Mouse (Mus musculus): Measurements from ENCODE around the gene Nr3c2.

Nr3c2 gene

DNA sequence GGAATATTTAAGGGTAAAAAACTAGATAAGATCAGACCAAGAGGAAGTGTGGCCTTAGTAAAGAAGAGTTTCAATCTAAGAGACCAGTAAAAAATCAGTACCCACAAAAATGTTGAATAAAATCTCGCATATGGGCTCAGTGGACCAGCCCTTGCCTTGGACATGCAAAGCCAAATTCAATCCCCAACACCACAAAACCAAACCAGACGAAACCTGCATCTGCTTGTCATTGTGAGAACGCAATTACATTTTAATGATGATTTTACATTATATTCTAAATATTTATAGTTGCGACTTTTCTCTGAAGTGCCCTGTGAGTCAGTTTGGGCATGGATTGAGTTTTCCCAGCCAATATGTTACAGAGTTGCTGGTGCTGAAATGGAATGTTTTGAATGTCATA is 183.4 kb downstream of the Nr3c2 start:
- DNase-seq = no peak

DNA sequence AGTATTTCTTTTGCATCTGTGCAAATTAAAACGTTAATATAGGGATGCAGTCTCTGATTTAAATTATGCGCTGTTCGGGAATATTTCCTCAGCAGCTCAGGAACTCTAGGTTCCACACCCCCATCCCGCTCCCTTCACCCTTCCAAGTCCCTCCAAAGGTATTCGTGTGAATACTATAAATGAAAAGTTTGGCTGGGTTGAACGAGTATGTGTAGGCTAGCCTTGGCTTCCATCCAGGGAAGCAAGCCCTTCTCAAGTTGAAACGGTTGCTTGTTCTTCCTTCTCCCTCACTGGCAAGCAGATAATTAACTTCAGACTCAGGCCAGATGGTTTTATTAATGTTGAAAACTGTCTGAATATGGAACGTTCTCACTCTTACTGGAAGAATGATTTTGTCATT is 186.8 kb downstream of the Nr3c2 start:
- no peak for DNase-seq

DNA sequence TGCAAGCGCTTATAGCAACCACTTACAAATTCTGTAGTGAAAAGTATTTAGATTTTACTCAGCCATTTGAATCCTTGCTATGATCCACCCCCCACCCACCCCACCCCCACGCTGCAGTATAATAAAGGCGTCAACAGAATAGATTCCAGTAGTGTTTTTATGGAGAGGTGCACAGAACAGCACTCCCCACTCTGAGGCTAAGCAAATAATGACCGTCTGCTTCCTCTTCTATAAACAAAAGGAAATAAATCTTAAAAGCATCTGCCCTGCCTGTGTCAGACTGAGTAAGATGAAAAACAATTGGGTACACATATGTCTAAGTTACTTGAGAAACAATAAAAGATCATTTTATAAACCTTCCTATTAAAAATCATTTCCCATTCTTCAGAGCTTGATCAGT is 197.5 kb downstream of the Nr3c2 start:
- no peak for DNase-seq

DNA sequence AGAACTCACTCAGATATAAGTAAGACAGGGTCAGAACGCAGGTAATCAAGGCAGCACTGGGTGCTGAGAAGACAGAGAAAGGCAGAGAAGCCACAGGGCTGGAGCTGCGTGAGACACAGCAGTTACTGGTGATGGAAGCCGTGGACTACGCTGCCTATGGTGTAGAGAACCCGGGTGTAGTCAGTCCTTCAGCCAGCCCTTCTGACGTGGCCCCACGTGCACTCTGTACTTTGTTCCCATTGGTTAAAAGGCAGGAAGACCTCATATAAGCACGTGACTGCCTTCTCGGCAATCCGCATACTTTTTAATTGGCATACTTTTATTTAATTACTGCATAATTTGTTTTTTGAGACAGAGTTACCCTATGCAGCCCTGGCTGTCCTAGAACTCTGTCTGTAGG is 198.9 kb downstream of the Nr3c2 start:
- no peak for DNase-seq

DNA sequence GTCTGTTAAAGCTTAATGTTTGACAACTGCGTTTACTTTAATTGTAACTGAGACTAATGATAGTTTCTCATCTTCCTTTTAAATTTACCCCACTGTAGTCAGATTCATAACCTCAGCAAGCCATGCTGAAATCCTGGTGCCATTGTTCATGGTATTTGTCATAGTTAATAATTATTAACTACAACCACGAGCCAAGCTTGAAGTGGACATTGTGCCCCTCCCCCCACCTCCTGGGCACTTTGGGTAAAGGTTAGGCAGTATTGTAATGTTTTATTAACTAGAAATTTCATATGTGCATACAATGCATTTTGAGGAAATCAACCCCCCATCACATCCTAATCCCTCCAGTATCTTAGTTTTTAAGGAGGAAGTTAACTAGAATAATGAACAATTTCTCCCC is 201.1 kb downstream of the Nr3c2 start:
- peak; percentile 79 to 83 for DNase-seq

DNA sequence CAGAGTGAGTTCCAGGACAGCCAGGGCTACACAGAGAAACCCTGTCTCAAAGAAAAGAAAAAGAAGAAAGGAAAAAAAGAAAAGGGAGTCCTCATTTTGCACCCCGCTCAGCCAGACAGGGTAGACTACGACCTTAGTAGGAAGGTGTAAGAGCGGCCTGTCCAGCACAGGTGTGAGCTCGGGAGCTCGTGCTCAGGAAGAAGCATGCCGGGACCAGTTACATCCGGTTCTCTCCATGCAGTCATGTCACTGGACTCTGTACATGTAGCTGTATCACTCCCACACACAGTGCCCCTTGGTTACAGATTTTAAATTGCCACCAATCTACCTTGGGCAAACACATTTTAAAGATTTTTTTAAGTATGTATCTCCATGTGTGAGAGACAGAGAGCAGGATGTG is 203.6 kb downstream of the Nr3c2 start:
- peak; percentile 25 to 77 for DNase-seq

DNA sequence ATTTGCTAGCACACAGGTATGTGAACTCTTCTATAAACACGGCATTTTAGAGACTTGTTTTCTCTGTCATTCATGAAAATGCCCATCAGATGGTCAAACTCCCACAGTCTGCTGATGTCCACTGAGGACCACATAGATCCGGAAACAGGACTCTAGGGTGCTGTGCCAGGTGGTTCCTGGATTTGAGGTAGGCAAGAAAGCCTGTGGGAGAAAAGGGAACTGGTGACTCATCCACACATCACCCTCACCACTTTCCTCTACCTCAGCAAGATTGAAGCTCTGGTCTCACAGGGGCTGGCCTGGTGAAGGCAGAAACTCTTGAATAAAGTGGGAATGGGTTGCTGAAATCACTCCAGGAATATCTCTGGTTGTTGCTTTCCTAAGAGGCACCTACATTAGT is 213.5 kb downstream of the Nr3c2 start:
- DNase-seq = no peak

DNA sequence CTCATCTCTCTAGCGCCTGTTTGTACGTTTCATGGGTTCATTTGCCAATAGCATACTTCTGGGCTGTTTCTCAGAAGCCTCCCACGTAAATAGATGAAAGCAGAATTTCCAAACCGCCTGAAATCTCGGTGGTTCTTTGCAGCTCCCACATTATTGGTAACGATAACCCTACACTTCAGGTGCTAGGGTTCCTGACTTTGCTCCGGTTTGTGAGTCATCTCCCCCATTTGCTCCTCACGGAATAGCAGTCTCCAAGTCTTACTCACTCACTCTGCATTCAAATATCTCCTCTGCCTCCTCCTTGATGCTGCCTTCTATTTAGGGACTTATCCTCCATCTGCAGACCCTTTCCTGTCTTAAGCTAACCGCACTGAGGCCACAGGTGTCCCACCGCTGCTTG is 215.5 kb downstream of the Nr3c2 start:
- DNase-seq = no peak

DNA sequence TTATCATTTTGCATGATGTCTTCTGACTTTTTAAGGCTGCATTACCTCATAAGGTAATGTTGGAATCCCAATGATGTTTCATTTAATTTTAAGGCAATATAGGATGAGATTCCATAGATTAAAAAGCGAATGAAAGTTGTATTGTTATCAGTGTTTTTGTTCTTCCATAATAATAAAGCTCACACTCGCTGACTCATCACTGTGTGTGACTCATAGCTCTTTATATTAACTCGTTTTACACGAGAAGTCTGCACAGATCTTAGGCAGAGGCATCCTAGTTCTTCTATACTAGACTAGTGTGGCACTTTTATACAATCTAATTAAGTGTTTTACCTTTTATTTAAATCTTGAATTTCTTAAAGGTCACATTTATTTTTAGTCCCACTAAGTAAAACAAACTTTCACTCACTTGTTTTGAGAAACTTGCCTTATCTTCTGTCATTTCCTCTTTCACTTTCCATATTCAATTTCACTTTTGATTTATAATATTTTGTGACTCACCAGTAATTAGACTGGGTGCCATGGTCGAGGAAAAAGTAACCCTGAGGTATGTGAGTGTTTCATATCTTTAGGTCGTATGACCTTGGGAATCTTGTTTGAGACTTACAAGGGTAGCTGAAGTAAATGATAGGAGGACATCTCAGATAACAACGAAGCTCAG is 217.3 kb downstream of the Nr3c2 start:
- no peak for DNase-seq

DNA sequence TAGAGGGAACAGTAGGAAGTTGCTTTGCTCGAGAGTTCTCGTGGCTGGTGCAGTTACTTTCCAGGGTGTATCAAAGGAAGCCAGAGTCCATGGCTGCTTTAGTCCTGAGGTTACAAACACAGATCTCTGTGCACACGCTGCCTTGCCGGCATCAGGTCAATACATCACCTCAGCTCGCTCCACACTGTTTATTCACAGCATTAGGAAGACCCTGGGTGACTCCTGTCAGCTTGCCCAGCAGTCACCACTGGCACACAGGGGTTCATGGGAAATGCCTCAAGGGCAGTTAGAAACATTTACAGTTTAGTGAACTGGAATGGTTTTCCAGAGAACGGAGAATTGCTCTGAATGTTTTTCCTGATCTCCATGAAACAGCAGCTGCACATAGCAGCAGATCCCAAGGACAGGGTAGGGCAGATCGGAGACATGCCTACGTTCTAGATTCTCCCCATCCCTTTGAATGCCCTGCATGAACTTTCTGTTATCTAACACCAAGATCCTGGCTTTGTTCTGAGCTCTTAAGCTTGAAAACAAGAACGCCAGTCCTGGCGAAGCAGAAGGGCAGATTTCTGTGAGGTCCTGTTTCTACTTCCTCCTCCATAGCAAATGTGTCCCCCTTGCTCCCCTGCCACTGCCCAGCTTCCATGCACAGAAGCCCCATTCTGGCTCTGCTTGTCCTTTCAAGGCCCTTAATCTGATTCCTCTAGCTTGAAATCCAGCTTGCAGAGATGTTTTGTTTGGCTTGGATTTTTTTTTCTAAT is 221.7 kb downstream of the Nr3c2 start:
- DNase-seq = peak; percentile 55 to 76

DNA sequence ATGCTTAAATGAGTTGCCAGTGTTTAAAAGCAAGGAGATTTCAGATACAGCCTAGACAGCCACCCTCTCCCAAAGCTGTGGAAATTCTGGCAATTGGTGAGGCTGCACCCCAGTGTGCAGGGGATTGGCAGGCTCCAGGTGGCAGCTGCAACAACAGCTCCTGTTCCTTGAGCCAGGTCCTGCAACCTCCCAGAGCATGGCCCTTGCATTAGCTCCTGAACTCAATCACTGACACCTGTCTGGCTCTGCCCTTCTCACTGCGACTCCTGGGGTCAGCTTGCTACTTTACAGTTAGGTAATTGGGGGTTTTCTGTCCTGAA is 222.3 kb downstream of the Nr3c2 start:
- DNase-seq = peak in 1 of 2 experiments; percentile 46

DNA sequence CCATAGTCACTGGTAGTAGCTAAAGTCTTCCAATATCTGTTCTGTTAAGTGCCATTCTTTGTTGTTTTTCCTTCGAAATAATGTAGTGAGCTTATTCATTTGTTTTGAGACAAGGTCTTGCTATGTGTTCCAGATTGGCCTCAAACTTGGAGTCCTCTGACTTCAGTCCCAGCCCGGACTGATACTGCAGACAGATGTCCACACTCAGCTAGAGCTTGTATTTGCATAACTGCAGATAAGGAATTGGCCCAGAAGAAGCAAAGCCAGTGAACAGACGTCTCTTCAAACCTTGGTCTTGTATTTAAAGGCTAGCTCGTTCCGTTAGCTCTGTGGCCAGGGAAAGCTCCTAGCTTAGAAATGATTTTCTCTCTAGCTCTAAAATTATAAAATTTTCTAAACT is 223.1 kb downstream of the Nr3c2 start:
- no peak for DNase-seq

DNA sequence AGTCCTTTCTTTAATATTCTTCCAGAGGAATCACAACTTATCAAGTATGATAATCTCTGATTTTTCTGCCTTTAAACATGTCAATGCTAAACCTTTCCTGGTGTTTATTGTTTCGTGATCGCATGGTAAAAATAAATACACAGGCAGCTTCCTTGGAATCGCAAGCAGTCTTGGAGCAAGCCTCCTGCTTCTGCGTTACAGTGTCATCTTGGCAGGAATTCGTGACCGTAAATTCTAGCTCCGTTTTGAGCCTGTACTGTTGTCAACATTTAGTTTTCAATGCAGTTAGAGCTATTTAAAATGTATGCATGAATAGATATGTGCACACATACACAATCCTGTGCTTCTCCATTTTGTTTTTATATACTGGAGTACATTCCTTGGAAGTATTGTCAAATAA is 226.5 kb downstream of the Nr3c2 start:
- no peak for DNase-seq

DNA sequence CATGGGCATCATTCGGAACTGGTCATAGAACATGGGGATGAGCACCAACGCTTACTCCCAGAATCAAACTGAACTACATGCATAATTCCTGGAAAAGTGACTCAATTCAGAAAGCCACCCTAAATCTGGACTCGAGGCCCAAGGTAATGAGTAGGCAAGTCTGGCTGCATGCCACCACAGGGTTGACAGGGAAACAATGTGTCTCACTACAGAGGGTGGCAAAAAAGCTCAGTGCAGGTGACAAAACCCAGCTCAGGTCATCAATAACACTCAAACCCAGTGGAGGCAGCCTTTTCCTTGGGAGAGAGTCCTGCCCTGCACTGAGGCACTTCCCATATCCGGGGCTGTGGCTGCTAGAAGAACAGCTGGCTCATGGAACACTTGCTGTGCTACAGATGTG is 228.8 kb downstream of the Nr3c2 start:
- DNase-seq = peak in 1 of 2 experiments; percentile 34

DNA sequence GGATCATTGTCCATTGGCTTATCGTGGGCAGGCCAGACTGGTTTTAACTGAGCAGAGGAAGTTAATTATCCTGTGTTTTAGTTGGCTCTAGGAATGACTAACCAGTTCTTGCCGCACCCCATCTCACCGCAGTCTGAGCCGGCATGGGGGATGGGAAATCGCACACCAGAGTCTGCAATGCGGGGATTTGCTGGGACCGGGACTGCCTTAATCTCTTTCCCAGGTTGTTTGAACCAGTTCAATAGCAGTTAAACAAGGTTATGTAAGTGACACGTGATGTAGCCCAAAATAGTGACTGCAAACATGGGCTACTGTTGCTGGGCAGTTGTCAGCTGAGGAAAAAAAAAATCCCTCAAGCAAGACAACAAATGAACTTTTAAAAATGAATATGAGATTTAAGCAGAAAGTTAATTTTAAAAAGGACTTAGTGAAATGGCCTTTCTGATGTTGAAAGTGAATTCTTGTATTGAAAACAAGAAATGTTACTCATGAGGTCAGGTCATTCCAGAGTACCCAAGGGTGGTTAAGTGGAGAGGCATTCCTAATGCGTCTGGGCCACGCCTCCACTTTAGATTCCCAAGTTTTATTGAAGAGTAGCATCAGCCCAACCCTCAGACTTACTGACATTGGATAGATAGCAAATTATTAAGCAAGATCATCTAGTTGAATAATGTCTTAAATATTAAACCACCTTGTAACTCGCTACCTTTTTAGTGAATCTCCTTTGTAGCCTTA is 233.8 kb downstream of the Nr3c2 start:
- peak; percentile 83 to 94 for DNase-seq

DNA sequence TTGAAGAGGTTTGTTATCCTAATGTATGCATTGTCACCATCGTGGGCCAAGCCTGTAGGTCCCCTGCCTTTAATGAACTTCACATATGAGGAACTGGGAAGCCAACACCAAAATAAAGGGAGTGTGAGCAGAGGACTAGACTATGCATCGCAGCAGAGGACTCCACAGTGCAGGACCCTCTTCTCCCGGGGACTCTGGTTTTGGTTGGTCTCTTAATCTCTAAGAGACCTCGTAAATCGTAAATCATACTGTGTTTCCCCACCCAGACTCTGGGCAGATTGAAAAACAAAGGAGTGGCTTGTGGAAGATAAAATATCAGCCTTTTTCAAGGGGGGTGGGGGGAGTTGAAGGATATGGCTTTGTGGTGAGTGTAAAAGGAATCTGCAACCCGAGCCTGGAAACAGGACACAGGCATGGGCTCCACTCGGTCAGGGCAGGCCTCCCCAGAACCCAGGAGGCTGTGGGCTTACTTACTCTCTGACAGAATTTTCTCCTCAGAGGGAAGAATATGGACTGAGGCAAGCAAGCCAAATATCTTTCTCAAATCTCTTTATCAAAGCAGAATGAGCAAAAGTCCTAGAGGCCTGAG is 234.6 kb downstream of the Nr3c2 start:
- DNase-seq = no peak

DNA sequence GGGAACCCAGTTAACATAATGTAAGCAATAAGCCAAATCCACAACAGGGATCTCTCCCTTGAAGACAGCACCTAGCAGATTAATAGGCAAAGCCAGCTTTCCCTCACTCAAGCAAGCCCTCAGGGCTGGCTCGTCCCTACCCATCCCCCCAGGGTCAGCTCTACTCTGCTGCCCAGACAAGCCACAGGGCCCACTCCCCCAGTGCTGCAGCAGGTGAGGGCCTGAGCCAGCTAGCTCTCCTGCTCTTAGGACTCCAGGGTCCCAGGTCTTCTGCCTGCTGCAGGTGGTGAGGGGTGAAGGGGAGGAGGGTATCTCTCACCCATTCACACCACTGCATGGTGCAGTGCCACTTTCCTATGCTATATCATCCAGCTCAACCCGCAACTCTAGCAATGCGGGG is 246.0 kb downstream of the Nr3c2 start:
- no peak for DNase-seq

DNA sequence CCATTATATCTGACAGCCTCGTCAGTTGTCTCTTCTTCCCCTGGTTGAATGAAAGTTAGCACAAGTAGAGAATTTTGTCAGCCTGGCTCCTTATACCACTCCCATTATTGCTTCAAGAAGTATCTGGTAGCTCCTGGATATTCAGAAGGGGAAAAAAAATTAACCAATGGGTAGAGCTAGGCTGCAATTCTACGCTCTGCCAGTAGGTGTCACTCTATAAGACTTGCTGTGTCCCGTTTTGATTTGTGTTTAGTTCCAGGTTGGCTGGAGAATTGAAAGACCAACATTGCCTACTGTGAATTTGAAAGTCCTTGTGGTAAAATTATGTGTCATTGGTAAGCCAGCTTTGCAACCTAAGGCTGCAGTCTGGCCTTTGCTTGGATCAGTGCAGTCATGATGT is 255.3 kb downstream of the Nr3c2 start:
- peak in 1 of 2 experiments; percentile 61 for DNase-seq

DNA sequence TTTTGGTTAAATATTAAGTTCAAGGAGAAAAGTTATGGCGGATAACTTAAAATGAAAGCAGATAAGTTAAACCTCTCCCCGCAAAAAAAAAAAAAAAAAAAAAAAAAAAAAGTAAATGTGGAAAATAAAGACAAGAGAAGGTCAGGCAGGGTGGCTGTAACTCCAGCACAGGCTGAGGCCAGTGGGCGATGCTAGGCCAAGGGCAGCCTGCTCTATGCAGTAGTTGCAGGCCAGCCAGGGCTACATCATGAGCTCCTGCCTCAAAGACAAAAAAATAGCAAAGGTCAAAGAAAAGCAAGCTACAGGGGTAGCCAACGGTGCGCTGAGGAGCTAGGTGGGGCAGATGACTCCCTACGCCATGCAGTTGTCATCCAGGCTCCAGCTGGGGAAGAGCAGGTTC is 270.1 kb downstream of the Nr3c2 start:
- peak in 1 of 2 experiments; percentile 59 for DNase-seq

DNA sequence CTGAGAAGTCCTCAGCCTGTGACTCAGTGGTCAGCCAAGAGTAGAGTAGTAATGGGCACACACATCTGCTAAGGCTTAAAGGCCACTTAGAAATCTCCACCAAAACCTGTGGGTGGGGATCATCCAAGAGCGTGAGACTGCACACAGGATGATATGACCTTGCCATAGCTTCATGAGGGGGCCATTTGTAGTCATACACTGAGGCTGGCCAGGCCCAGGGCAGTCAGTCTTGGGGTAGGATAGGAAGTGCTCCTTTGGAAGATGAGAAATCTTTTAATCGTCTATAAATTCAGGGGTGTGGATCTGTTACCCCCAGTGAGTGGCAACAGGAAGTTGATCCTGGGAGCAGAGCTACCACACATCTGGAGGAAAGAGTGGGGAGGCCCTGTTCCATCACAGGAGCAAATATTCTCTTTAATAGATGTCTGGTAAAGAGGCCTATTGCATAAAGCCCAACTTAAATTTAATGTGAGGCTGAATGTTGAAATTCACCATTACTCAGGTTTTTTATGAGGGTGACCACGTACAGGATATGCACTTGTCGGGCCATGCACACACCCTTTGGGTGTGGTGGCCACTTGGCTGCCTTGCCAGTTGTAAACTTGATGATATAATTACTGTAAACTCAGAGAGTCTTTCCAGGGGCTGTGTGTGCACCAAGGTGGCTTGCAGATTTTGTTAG is 270.7 kb downstream of the Nr3c2 start:
- no peak for DNase-seq

DNA sequence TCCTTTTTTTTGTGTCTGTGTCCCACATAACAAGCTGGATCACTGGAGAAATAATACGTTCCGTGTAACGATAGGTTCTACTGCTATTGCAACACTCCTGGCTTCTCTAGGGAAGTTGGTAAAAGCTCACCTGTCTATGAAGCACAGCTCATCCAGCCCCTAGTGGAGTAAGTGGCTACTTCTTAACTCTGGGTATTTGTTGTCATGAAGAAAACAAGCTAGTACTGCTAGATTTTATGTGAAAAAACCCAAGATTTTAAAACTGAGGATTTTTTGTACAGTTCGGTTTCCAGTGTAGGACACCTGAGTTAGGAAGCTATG is 271.2 kb downstream of the Nr3c2 start:
- DNase-seq = no peak

DNA sequence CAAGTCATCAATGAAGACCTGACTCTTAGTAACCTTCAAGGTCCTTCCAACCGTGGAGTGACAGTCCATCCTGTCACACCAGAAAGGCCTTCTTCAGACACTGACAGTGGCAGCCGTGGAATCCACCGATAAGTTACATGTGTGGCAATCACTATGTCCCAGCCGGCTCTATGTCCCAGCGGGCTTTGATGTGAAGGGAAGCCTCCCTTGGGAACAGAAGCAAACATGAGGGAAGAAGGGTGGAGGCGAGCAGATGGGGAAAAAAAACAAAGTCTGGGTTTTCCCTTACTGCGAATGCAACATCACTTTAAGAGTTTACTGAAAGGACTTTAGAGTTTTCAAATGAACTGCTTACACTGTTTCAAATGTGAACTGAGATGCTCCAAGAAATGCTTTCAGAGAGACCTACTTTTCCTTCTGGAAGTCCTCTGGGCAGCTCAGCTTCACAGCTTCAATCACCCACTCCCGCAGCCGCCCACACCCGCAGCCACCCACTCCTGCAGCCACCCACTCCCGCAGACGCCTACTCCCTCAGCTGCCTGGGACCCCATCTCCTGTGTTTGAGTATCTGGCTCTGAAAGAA is 273.9 kb downstream of the Nr3c2 start:
- no peak for DNase-seq

DNA sequence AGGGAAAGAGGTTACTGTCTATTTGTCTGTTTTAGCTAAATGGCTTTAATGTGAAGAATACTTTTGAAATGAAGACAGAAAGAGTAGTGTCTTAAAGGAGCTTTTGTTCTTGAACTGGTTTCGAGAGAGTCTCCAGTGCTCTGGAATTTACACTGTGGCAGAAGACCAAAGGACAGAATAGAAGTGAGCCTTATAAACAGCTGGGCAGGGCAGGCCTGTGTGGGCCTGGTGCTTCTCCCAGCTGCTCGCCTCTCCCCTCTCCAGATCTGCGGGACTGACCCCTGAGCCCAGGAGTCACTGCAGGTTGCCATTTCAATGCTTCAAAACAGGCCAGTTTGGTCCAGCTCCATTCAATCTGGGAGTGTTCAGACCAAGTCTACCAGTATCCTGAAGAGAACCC is 274.5 kb downstream of the Nr3c2 start:
- no peak for DNase-seq
